Mouse (Mus musculus): Measurements from ENCODE around the gene Lurap1.

The Lurap1 gene

DNA sequence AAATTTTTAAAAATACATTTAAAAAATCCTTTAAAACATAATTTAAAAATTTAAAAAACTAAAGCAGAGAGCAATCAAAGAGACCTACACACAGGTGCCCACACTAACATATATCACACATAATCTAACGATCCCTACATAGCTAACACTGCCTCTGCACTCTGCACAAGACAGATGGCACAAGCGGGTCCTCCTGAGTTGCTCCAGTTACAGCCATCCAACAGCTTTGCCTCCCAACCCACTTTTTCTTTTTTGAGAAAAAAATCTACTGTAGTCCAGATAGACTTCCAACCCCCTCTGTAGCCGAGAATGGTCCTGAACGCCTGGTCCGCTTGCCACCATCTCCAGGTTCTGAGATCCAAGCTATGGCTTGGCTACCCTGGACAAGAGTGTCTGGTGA, 45.9 kb downstream of the Lurap1 start:
- DNase-seq (ENCODE audit: low read depth, low spot score) = peak; percentile 29

DNA sequence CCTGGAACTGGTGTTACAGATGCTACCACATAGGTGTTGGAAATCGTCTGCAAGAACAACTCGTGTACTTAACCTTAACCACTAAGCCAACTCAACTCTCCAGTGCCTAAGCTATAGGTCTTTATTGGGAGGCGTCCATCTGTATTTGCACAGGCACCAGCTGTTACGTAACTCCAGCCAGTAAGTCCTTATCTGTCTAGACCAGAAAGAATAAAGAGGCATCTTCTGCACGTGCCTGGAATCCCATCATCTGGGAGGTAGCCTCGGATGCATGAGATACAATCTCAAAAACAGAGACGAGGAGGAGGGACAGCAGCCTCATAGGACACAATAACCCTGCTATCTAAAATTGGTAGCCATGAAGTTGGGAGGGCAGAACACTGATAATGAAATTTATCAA, 50.2 kb downstream of the Lurap1 start:
- no peak for DNase-seq (ENCODE audit: low read depth, low spot score)

DNA sequence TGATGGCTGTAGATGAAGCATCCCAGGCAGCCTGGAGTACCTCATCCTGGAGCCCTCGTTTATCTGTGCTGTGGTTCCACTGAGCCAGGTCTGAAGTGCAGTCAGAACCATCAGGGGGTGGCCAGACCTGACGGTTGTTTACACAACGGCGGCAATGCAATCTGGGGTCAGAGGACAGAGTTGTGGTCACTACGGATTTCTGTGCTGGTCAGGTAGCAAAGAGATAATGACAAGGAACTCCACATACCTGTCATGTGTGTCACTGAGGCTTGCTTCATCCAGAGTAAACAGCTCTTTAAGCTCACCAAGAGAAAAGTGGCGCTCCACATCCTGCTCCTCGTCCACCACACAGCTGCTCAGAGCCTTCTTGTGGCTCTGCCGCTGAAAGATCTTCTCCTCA, 53.9 kb downstream of the Lurap1 start:
- no peak for DNase-seq (ENCODE audit: low read depth, low spot score)

DNA sequence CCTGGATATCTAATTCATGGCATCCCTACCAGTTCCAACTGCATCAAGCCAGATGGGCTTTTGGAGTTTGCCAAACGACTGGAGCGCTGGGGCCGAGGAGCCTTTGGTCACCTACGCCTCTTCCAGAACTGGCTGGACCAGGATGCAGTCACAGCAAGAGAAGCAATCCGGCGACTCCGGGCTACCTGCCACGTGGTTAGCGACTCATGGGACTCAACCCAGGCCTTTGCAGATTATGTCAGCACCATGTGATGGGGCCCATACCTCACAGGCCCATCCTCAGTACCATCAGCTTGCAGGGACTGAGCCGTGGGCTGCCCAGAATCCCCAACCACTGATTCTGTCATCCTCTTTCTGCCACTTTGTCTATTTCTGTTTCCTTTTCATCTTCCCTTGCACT, 54.8 kb downstream of the Lurap1 start:
- DNase-seq (ENCODE audit: low read depth, low spot score) = no peak

DNA sequence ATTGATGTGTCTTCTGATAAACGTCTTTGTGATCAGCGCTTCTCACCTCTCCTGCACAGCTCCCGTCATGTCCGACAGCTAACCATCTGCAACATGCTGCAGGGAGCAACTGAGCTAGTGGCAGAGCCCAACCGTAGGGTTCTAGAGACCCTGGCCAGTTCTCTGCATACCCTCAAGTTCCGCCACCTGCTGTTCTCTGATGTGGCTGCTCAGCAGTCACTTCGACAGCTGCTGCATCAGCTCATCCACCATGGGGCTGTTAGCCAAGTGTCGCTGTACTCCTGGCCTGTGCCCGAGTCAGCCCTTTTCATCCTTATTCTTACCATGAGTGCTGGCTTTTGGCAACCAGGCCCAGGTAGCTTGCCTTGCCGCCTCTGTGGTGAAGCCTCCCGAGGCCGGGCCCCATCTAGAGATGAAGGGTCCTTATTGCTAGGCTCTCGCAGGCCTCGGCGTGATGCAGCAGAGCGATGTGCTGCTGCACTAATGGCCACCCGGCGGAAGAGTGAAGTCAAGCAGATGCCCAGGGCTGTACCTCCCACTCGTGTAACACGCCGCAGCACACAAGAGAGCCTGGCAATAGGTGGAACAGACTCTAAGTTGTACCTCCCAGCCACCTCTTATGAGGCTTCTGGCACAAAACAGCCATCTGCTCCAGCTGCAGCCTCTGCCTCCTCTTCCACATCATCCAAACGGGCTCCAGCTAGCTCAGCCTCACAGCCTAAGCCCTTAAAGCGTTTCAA, 62.5 kb downstream of the Lurap1 start:
- DNase-seq (ENCODE audit: low read depth, low spot score) = peak; percentile 19

Data from telencephalon, adult 2 months (tissue).